Mouse (Mus musculus) retina, postnatal 7 days (tissue): ENCODE data around the gene Sbf2.
"Not testable (repeated sequence)": the region's sequence is repeated elsewhere in the genome, so short reads cannot be mapped to it uniquely, and the experiment has no call there.

ENCODE experiments used
- DNase-seq: peaks from one replicate; pipeline ENCODE4 v3.0.0-alpha.2; 2012; ENCODE audit warnings: low read depth, low spot score

Gene Sbf2

DNA sequence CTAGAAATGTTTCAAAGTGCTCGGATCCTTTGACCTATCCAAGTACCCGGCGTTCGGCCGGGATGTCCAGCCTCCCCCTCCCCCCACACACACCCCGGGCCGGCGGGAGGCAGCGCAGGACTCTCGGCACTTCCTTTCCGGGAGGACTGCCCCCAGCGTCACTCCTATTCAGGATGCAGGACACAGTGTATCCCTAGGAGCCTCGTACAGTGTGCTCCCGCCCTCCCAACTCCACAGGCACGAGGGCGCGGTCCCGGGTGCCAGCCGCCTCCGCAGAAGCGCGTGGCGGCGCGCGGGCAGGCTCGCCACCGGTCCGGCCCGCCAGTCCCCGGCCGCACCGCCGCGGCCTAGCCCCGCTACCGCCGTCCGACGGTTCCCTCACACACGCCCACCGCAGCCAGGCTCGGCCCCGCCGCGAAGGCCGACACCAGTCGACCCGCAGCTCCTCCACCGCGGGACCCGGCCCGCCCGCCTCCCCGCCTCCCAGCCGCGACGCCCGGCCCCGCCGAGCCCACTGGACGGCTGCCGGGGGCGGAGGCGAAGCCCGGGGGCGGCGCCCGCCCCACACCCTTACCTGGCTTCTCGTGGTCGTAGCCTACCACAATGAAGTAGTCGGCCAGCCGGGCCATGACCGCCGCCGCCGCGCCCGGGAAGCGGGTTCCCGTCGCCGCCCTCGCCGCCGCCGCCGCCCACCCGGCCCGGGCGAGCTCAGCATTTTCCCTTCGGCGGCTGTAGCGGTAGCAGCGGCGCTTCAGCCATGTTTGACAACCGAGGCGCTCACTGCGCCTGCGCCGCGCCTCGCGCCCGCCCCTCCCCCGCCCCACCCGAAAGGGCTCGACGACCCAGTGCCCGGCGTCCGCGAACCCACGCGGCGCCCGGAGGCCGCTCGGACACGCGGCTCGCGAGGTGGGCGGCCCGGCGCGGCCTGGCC is at the start of gene Sbf2:
TSS of gene Sbf2 (minus strand) at position 790 of the 931 bp plus-strand sequence.
- peak; percentile 79 for DNase-seq

DNA sequence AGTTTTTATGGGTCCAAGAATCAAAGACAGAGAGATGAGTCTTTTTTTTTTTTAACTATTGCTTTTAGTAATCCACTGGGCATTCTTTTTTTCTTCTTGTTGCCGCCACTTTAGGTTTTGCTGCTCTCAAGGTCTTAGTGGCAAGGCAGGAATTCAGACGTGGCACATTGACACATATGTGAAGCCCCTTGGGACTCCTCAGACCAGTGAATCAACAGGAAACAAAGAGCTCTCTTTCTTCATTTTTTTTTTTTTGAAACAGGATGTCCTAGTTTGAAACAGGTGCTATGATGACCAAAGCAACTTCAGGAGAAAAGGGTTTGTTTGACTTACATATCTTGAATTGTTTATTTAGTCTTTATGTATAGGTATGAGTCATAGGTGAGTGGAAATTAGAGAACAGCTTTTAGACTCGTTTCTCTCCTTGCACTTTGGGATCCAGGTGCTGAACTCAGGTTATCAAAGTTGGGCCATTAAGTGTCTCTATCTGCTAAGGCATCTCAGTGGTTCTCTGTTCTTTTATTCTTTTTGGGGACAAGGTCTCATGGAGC is 43.7 kb upstream of the Sbf2 start:
- no peak for DNase-seq

GRCm38 (mm10) chr7:110655966-110656365 is 41.2 kb upstream of the Sbf2 start:
- DNase-seq = no peak

DNA sequence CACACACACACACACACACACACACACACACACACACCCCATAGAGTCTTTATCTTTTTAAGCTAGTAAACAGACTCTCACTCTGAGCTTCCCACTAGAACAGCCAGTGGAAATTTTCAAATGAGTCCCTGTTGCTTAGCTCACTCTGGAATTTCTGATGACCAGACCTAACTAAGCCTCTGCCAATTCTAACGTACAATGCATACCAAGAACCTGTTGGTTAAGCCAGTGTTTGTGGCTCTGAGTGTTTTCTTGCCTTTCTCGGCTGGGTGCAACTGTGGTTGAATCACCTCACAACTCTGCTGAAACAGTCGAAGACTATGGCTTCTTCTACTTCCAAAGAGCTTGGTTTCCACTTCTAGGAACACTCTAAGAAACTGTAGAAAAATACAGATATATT is 40.5 kb upstream of the Sbf2 start:
- no peak for DNase-seq

DNA sequence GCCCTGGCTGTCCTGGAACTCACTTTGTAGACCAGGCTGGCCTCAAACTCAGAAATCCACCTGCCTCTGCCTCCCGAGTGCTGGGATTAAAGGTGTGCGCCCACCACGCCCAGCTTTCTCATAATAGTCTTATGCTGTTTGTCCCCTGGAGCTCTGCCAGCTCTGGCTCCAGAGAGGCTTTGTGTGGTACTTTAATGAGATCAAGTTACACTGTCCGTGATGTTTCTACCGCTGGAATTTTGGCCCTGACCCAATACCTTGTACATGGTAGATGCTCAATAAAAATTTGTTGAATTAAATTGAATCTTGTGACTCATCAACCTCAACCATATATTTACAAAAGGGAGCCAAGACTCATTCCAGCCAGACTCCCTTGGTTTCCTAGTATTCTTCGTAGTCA is 36.4 kb upstream of the Sbf2 start:
- no peak for DNase-seq

GRCm38 (mm10) chr7:110650491-110650890 is 35.8 kb upstream of the Sbf2 start:
- no peak for DNase-seq

DNA sequence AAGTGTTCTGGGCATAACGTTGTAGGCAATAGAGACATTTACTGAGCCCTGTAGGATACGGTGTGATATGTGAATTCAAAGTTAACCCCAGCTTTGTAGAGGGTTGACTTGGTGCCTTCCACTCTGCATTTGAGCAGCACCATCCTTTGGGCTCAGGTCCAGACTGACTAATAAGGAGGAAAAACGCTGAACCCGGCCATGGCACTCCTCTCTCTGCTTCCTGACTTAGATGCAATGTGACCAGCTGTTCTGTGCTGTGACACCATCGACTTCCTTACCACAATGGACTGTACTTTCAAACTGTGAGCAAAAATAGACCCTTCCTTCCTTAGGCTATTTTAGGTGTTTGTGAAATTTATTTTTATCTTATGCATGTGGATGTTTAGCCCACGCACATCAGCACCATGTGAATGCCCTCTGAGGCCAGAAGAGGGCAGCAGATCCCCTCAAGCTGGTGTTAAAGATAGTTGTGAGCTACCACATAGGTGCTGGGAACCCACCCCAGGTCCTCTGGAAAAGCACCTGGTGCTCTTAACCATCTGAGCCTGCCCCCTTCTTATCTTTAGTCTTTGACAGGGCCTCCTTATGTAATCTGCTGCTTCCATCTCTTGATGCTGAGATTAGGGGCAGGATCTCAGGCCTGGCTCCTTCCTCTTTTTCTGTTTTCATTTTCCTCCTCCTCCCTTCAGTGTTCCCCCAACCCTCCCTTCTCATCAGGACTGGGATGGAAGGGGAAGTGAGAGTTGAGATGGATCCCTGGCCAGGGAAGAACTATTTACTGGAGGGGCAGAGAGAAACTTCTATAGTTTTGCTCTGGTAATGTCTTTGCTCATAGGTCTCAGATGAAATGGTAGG is 34.6 kb upstream of the Sbf2 start:
- no peak for DNase-seq

GRCm38 (mm10) chr7:110648455-110649085 is 33.8 kb upstream of the Sbf2 start:
- DNase-seq = no peak

DNA sequence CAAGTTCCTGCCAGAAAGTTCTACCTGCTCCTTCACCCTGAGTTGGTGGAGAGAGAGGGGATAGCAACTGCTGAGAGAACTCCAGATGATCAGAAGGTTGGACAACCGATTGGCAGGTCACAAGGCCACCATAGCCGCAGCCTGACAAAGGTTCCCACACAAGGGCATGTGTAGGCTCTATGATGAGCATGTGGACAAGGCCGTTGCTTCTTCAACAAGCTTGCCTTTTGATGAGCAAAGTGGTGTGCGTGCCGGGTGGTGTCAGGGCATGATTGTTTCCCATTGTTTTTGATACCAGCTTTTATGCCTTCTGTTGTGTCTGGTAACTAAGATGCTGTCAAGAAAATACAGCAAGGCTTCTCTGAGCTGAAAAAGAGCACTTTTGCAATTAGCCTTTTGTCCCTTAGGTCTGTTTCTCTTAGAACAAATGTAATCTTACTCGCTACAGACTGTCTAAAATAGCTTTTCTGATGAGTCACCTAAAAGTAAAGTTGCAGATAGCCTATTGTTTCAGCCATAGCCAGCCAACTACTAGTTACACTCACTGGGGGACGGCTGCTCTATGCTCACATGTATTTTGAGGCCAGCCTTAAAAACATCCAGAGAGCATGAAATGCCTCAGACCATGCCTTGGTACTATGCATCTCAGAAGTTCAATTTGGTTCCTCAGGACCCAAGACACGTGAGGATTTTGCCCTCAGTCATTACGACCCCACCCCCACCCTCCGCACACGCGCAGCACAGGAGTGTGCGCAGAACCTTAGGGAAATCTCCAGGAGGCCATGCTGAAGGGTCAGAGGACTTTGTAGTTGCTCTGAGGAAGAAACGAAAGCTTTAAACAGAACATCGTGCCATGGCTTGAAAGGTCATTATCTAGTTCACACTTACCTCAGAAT is 33.1 kb upstream of the Sbf2 start:
- DNase-seq = no peak

DNA sequence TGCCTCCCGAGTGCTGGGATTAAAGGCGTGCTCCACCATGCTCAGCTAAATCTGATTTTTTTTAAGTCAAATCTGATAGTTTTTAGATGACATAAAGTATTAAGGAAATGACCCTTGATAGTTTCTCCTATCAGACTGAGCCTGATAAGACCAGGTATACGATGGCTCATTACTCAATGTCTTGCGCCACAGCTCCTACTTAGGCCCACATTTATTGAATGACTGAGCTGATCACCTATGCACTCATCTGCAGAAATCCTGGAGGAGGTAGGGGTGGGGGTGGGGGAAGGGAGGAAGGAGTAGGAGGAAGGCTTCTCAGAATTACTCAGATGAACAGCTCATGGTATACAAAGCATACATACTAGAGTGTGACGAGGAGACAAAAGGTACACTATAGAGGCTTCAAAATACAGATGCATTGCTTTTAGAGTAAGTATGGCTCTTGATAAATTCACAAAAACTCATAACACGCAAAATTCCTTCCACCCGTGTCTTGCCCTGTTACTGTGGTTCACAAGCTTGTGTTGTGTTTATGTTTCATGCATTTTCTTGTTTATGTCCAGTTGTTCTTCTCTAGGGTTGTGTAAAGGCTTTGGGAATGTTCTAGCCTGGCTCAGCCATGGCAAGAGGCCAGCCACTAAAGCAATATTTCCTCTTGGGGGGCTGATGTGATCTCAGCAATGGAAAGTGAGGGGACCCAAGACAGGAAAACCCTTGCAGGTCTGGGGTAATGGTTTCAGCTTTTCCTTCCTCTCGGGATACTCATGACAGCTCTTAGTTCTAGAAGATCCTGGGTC is 32.1 kb upstream of the Sbf2 start:
- DNase-seq = no peak

DNA sequence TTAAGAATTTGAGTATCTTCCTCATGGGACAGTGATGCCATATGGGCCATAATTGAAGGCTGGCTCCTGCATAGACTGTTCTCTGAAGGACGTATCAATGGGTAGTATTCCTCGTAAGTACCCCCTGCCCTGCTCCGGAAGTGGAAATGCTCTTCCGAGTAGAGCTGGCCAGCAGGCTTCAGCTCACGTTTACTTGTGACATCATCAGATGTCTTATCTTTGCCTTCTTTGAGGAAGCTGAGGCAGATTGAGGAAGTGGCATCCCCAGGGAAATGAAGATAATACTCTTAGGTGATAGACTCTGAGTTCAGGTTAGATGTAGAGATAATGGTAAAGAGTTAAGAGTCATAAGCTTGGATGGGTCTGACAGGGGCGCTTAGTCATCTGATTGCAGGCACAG is 31.1 kb upstream of the Sbf2 start:
- DNase-seq = no peak

DNA sequence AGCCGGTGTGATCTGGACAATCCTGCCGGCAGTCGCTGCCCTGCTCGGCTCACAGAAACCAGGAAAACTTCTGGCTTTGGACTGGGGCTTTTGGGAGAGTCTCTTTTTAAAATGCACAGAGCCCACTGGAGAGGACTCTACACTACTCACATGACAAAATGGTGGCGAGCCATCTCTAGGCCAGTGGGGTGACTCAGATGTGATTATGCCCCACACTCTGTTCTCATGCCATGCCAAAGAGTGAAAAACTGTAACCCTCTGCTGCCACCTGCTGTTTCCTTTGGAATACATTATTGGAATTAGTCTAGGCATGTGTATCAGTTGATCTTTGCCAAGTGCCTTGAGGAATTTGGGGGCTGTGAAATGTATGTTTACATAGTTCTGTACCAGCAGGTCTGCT is 30.6 kb upstream of the Sbf2 start:
- DNase-seq = peak; percentile 74

DNA sequence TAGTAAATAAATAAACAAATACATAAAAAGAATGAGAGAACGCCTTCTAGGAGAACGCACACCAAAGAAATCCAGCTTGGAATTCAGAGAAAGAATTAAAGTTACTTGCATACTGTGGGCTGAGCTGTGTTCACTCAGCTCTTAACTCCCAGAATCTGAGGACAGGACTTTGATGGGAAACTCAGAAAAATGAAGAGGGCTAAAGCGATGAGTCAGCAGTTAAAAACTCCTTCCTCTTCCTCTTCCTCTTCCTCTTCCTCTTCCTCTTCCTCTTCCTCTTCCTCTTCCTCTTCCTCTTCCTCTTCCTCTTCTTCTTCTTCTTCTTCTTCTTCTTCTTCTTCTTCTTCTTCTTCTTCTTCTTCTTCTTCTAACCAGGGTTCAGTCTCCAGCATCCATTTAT is 25.2 kb upstream of the Sbf2 start:
- not testable (repeated sequence) for DNase-seq

GRCm38 (mm10) chr7:110639291-110639915 is 24.7 kb upstream of the Sbf2 start:
- no peak for DNase-seq

GRCm38 (mm10) chr7:110638305-110639110 is 23.8 kb upstream of the Sbf2 start:
- no peak for DNase-seq

- DNase-seq = no peak
Observed at GRCm38 (mm10) chr7:110636559-110636958, 21.8 kb upstream of the Sbf2 start.

- no peak for DNase-seq
Observed at GRCm38 (mm10) chr7:110635929-110636328, 21.2 kb upstream of the Sbf2 start.

- DNase-seq = no peak
Observed at GRCm38 (mm10) chr7:110631136-110631888, 16.6 kb upstream of the Sbf2 start.
